Mouse (Mus musculus) cortical plate, adult 2 months (tissue): Measurements from ENCODE around the gene Myl3. TPM values are rescaled to one million over a fixed set of nuclear protein-coding genes. Genes with fewer than 3 reads are reported as not detected.

Experiments used
- H3K27ac ChIP-seq: fragments of 200-500 bp; 2 replicates; pipeline ENCODE4 v1.5.1; 2012; ENCODE audit warnings: low read length, control low read depth, inconsistent platforms; ENCODE audit not compliant: insufficient read depth
- H3K4me1 ChIP-seq: fragments of 200-500 bp; 2 replicates; pipeline ENCODE4 v1.6.1; 2011; ENCODE audit warnings: low read length; ENCODE audit not compliant: control insufficient read depth, insufficient read depth
- H3K4me3 ChIP-seq: fragments of 200-500 bp; 2 replicates; pipeline ENCODE4 v1.5.1; 2011; ENCODE audit warnings: mild to moderate bottlenecking, low read length, control low read depth; ENCODE audit not compliant: insufficient read depth
- CTCF ChIP-seq: fragments of 200-500 bp; IDR thresholded peaks from 2 replicates; pipeline ENCODE4 v1.5.1; 2011; ENCODE audit warnings: mild to moderate bottlenecking, control low read depth, low read length; ENCODE audit not compliant: insufficient read depth; ENCODE audit errors: extremely low read depth
- POLR2A ChIP-seq: fragments of 200-500 bp; IDR thresholded peaks from 2 replicates; pipeline ENCODE4 v1.6.1; 2011; ENCODE audit warnings: mild to moderate bottlenecking, low read length, control low read depth; ENCODE audit not compliant: insufficient read depth; ENCODE audit errors: extremely low read depth
- polyA plus RNA-seq: library from polyadenylated mRNA; depleted of rRNA; stranded (reverse); fragments of >200 nt; gene quantifications from 2 replicates; pipeline ENCODE4 v1.2.3, GENCODE M21; 2012

The Myl3 gene
- polyA plus RNA-seq, 1 experiment: 0.13 TPM

DNA sequence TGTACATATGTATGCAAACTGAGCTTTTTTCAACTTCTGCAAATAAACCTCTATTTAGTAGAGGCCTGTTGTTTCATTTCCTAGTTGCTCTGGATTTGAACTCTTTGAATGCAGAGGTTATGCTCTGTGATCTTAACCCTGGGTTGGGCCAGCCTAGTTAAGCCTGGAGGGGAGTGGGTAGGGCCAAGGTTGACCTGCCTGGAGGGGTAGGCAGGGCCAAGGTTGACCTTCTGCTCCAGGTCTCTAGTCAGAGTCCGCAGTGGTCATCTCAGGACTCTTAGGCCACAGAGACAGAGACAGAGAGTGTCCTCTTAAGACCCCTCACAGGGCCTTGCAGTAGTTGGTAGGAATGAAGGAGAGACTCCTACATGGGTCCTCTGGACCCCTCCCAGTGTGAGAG is 30.1 kb upstream of the Myl3 start:
- Histone ChIP-seq H3K4me1 (no peaks in the 10 kb centered on the region; the same call in 1 of the 2 replicates), H3K4me3 (no peak overlapping the region), H3K27ac (no peak overlapping the region)
- TF ChIP-seq POLR2A: no peak
- TF ChIP-seq CTCF: no peak

DNA sequence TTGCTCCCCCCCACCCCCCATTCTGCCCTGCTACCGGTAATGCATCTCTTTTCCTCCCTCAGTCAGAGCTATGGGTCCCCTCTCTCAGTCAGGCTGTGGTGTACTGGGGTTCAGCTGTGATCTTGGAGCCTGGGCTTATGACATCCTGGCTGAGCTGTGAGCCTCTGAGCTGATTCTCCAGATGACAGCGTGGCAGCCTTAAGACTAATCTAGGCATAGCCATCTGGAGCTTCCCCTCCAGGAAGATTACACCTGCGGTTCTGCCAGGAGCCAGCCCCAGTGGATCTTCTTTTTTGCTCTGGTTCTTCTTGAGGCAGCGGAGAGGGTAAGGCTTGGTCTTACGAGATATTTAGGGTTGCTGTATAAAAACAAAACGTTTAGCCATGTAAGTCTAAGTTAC is 29.7 kb upstream of the Myl3 start:
- Histone ChIP-seq H3K27ac (no peak overlapping the region), H3K4me3 (no peak overlapping the region), H3K4me1 (no peaks in the 10 kb centered on the region; the same call in 1 of the 2 replicates)
- TF ChIP-seq CTCF (no peak), POLR2A (no peak)

DNA sequence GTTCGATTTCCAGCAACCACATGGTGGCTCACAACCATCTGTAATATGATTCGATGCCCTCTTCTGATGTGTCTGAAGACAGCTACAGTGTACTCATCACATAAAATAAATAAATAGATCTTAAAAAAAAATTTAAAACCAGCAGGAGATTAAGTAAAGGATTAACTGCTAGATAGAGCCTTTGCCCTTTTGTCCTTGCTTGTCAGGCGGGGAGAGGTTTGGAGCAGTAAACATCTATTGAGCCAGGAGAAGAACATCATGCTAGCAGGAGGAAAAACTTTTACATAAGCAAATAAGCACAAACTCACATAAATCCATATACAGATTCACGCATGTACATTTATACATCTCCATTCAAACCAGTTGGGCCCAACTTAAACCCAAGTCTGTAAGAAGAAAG is 29.1 kb upstream of the Myl3 start:
- Histone ChIP-seq H3K4me1 (no peaks in the 10 kb centered on the region; the same call in 1 of the 2 replicates), H3K27ac (no peak overlapping the region), H3K4me3 (no peak overlapping the region)
- TF ChIP-seq CTCF (no peak), POLR2A (no peak)

DNA sequence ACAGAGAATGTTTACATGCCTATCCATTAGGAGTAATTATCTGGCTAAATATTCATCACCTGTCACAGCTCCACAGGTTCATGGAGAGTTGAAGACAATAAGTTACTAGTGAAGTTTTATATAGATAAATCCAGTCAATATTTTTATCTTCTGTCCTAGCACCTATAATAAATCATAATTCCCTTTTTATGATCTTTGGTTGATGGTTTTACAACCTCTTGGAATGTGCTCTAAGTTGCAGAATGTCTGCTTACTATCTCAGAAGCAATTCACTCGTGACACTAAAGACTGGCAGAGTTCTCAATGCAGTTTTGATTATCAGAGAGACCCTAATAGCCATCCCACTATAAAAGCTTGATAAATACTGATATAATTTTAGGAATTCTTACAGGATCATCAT is 28.3 kb upstream of the Myl3 start:
- Histone ChIP-seq H3K4me1 (no peaks in the 10 kb centered on the region; the same call in 1 of the 2 replicates), H3K27ac (no peak overlapping the region), H3K4me3 (no peak overlapping the region)
- no peak for TF ChIP-seq CTCF
- TF ChIP-seq POLR2A: no peak

DNA sequence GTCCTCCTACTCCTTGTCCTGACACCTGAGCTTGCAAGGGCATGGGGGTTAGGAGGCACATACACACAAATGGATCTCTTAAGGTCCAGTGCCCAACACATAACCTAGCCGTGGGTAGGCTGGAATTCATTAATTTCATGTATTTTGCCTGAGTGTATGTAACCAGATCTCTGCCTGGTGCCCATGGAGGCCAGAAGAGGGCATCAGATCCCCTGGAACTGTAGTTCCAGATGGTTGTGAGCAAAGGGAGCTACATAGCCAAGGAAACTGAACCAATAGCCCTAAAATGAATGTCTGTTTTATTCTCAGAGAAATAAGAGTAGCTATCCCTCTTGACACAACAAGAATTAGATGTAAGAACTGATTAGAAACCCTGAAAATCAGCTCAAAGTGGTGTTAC is 26.2 kb upstream of the Myl3 start:
- Histone ChIP-seq H3K4me3 (no peak overlapping the region), H3K27ac (no peak overlapping the region), H3K4me1 (no peaks in the 10 kb centered on the region; the same call in 1 of the 2 replicates)
- TF ChIP-seq POLR2A (no peak), CTCF (peak; percentile 44)

DNA sequence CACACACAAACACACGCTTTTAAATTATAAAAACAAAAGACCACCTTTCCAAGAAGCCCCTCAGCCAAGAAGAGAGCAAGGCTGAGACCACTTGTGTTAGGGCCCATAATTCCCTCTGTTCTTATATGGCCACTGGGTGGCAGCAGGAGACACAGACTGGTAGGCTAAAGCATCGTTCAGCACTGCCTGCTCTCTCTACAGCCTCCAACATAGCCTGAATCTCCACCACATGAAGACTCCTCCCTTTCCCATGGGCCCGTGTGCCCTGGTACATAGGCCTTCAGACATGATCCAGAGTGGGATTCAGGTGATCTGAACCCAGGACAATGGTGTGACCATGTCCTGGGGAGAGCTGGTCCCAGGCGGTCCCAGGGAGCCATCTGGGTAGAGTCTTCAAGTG is 24.9 kb upstream of the Myl3 start:
- Histone ChIP-seq H3K4me3 (no peak overlapping the region), H3K4me1 (no peaks in the 10 kb centered on the region; the same call in 1 of the 2 replicates), H3K27ac (no peak overlapping the region)
- no peak for TF ChIP-seq POLR2A
- peak; percentile 80 for TF ChIP-seq CTCF

DNA sequence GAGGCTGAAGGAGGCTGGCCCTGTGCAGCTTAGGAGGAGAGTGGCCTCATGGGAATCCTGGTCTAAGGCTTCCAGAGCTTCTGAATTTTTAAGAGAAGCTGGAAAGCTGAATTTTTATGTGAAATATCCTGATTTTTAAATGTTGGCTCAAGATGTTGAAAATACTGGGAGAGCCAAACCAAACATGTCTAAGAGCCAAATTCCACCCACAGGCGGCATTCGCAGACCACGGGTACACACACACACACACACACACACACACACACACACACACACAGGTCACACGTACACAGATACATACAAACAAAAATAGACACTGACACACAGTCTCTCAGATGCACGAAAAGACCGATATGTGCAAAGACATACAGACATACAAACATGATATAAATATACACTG is 23.6 kb upstream of the Myl3 start:
- no peak overlapping the region for H3K27ac ChIP-seq
- no peak overlapping the region for H3K4me3 ChIP-seq
- H3K4me1 ChIP-seq: no peaks in the 10 kb centered on the region; the same call in 1 of the 2 replicates
- TF ChIP-seq POLR2A (no peak), CTCF (no peak)

DNA sequence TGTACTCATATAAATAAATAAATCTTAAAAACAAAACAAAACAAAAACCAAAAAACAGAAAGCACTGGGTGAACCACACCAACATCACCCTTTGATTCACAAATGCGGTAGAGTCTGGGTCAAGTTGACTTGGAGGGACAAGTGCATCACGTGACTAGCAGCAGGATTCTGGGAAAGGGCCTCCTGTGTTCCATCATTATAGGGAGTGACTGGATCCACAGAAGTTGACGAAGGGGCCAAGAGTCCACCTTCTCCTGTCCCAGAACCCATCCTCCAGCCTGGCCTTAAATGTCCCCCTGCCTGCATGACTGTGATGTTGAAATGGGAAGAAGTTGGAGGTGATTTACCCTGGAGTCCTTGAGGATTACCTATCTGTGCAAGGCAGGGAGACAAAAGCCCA is 22.9 kb upstream of the Myl3 start:
- TF ChIP-seq POLR2A (no peak), CTCF (no peak)
- Histone ChIP-seq H3K27ac (no peak overlapping the region), H3K4me3 (no peak overlapping the region), H3K4me1 (no peaks in the 10 kb centered on the region; the same call in 1 of the 2 replicates)

DNA sequence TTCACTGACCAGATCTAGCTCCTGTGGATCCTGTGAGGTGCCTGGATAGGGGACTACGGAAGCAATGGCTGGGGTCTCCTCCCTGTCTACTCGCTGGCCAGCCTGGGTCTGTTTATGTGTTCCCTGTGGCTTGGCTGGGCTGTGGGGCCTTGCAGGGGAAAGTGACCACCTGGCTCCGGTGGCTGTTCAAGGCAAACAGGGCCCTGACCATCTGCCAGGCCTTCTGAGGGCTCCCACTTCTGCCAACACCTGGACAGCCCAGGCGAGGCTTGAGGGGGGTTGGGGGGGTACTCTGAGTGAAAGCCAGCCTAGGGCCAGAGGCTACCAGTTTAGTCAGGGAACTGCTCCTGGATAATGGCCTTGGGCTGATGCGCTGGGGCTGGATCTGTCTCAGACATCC is 21.7 kb upstream of the Myl3 start:
- Histone ChIP-seq H3K4me3 (no peak overlapping the region), H3K27ac (no peak overlapping the region), H3K4me1 (no peaks in the 10 kb centered on the region; the same call in 1 of the 2 replicates)
- TF ChIP-seq POLR2A: no peak
- TF ChIP-seq CTCF: no peak

DNA sequence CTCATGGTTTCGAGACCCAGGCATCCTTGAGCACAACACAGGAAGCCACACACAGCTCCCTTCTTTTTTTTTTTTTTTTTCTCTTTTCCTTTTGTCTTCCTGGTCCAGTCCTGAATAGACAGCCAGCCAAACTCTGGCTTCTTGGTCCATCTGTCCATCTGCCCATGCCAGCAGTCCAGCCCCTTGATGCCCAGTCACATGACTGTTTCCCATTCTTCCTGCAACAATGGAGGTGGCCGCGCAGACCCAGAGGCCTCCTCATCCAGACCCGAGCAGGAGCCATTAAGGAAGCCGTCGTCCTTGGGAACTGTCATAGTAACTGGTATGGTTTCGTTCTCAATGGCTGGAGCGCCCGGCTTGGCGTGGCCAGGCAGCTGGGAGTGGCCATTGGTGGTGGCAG is 19.6 kb upstream of the Myl3 start:
- TF ChIP-seq POLR2A (no peak), CTCF (no peak)
- Histone ChIP-seq H3K4me3 (no peak overlapping the region), H3K4me1 (peaks cover 3% of the 10 kb centered on the region; the same call in 1 of the 2 replicates), H3K27ac (no peak overlapping the region)

DNA sequence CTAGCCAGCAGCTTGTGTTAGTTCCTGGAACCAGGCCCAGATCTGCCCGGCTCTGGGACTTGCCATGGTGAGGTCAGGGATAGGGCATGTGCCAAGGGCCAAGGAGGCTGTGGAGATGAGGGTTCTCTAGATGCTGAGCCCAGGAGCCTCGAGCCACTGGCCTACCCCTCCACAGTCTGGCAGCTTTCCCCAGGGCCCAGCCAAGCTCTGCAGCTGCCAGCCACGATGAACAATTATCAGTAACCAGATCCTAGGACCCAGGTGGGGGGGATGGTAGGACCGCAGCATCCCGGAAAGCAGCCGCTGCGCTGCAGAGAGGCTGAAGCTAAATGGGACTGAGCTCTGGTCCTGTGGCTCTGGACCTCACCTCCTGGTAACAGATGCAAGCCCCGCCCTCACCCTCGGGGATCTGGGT is 15.9 kb upstream of the Myl3 start:
- Histone ChIP-seq H3K4me1 (peaks cover 3% of the 10 kb centered on the region; the same call in 1 of the 2 replicates), H3K27ac (no peak overlapping the region), H3K4me3 (no peak overlapping the region)
- no peak for TF ChIP-seq POLR2A
- no peak for TF ChIP-seq CTCF
